Mouse (Mus musculus) Patski (cell line): Measurements from ENCODE around the gene Abhd17b. TPM values are rescaled to one million over a fixed set of nuclear protein-coding genes. Genes with fewer than 3 reads are reported as not detected.
A peak's percentile ranks its signal among the peaks of the same experiment; 100 is the strongest.

Source experiments
- ATAC-seq: fragments of 100-300 bp; one replicate; pipeline ENCODE4 v1.8.0; 2021
- CTCF ChIA-PET: fragments of 350-600 bp; sonication (Branson Sonifier 250); formaldehyde crosslinking; loops from one replicate; lab custom pipeline; 2022; ENCODE audit warnings: inconsistent platforms; lab: Charles Lee
- POLR2A ChIA-PET: fragments of 350-600 bp; sonication (Branson Sonifier 250); formaldehyde crosslinking; loops from one replicate; lab custom pipeline; 2022; ENCODE audit warnings: antibody characterized with exemption, inconsistent platforms; lab: Charles Lee
- DNase-seq: peaks from one replicate; pipeline ENCODE4 v3.0.0-alpha.2; 2011; ENCODE audit warnings: low read depth, low spot score
- H3K27me3 ChIP-seq: fragments of 371-371 bp; one replicate; pipeline ENCODE4 v1.5.1; 2021
- CTCF ChIP-seq: fragments of 100-300 bp; IDR thresholded peaks from one replicate; pipeline ENCODE4 v1.5.1; 2021
- in situ Hi-C: fragments of 300-500 bp; cut with MboI; formaldehyde crosslinking; loops from 3 replicates; pipeline ENCODE4 v1.11.1; 2018; ENCODE audit warnings: low pct_unique_long_range_greater_than_20kb, mixed read lengths
- polyA plus RNA-seq: library from polyadenylated mRNA; unstranded; gene quantifications from one replicate; pipeline ENCODE4 v1.2.3, GENCODE M21; 2021

Gene Abhd17b
- polyA plus RNA-seq, 1 experiment from 2014 or later: 33.2 TPM

DNA sequence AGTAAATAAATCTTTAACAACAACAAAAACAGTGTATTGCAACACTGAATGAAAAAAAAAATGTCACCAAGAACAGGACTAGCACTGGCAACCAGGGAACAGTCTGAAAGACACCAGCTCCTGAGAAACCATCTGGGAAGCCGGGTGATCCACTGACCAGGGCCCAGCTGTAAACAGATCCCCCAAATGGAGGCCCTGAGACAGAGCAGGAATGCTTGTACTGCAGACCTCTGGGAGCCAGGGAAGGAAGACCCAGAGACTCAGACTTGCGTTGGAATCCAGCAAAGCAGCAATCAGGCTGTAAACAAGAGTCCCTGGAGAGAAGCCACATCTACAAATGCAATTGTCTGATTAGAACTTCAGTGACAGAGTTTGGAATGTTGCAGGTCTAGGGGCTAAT, 74.1 kb downstream of the Abhd17b start:
- H3K27me3 ChIP-seq: no peaks in the 10 kb centered on the region
- ChIA-PET POLR2A (no interaction called here), CTCF (no interaction called here)
- ATAC-seq (no peak), DNase-seq (no peak)
- in situ Hi-C loops: no loop called here
- TF ChIP-seq CTCF: no peak

DNA sequence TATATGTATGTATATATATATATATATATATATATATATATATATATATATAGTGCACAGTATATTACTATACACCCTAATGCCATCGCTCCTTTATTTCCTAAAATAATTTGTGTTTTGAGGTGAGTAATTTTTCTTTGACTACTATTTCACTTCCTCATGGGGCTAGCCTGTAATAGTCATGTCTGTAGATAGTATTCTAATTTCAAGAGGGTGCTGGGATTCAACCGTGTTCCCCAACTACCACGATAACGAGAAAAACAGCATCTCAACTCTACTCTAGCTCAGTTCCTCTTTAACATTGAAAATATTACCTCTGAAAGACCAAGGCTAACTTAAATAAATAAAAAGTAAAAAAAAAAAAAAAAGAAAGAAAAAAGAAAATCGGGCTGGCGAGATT, 75.4 kb downstream of the Abhd17b start:
- no peak for DNase-seq
- in situ Hi-C loops: no loop called here
- no peak for TF ChIP-seq CTCF
- POLR2A ChIA-PET: no interaction called here
- CTCF ChIA-PET: no interaction called here
- no peaks in the 10 kb centered on the region for H3K27me3 ChIP-seq
- no peak for ATAC-seq

DNA sequence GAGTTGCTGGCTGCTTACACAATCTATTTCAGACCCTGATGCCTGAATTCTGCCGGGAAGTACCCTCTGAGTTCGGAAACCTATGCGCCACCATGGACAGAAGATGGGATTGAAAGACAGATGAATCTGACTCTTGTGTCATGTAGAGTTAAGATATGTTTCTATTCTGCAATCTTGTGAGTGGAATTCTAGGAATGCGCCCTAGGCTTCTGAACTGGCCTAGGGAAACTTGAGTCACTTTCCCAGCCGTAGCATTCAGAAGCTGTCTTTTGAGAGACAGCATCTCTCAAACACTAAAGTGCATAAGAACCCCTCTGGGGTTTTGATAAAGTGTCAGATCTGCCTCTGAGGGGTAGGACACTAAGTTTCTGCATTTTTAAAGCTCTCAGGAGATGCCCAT, 78.9 kb downstream of the Abhd17b start:
- POLR2A ChIA-PET: no interaction called here
- H3K27me3 ChIP-seq: no peaks in the 10 kb centered on the region
- CTCF ChIA-PET: interaction anchor here (2.7 kb wide), 1 partner anchor 15 kb away, joined by 10 read pairs; no protein-coding TSS in a partner anchor
- DNase-seq (no peak), ATAC-seq (peak; percentile 61)
- no peak for TF ChIP-seq CTCF
- in situ Hi-C loops: loop anchor here (10.0 kb wide), 1 partner anchor 357 kb away; no protein-coding TSS in a partner anchor

DNA sequence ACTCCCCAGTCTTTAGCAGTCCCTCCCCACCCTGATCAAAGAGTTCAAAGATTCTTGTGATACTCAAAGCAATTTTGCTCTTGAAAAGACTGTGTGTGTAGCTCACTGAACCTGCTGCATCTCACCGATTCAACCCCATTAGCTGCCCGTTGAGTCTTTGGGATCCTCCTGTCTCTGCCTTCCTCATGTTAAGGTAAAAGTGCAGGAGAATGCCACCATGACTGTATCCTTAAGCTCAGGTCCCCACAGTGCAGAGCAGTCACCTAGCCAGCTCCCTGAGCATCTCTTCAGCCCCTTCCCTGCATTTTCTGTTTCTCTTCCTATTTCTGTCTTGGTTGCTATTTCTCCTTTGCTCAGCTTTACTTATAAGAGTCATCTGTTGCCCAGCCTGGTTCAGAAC, 80.2 kb downstream of the Abhd17b start:
- in situ Hi-C loops: loop anchor here (10.0 kb wide), 1 partner anchor 358 kb away; no protein-coding TSS in a partner anchor
- POLR2A ChIA-PET: no interaction called here
- no peak for TF ChIP-seq CTCF
- ATAC-seq (no peak), DNase-seq (no peak)
- H3K27me3 ChIP-seq: no peaks in the 10 kb centered on the region
- CTCF ChIA-PET: interaction anchor here (1.1 to 2.7 kb wide), 3 partner anchors 14 to 167 kb away, joined by 3 to 10 read pairs (median 4); no protein-coding TSS in a partner anchor

DNA sequence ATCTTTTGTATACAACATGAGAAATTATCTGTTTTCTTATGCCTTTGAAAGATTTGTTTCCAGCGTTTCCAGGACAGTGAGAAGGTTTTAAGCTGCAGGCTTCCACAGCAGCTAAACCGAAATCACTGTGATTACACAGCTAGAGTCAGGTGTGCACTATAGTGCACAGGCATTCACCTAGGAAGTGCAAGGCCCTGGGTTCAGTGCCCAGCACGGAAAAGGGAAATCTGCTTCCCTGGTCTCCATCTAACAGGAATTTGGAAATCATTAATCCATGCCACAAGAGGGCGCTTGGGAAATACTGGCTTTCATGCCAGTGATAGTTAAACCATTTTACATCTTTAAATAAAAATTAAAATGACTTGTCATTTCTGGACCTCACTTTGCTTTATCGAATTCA, 81.1 kb downstream of the Abhd17b start:
- CTCF ChIA-PET: interaction anchor here (0.6 to 2.7 kb wide), 7 partner anchors 9 to 168 kb away, joined by 3 to 10 read pairs (median 3); no protein-coding TSS in a partner anchor
- DNase-seq: no peak
- POLR2A ChIA-PET: no interaction called here
- in situ Hi-C loops: loop anchor here (10.0 kb wide), 1 partner anchor 359 kb away; no protein-coding TSS in a partner anchor
- H3K27me3 ChIP-seq: no peaks in the 10 kb centered on the region
- peak; percentile 65 for TF ChIP-seq CTCF
- ATAC-seq: peak; percentile 51

Other genes starting within 250 kb of the Abhd17b start
- gene Gda, start 179.7 kb upstream of the Abhd17b start, polyA plus RNA-seq: 0.18 TPM
- gene 1110059E24Rik, start 209 bp upstream of the Abhd17b start, polyA plus RNA-seq: 37.7 TPM
- 10.5 TPM for gene Cemip2, start 125.2 kb downstream of the Abhd17b start, polyA plus RNA-seq